Mouse (Mus musculus): Measurements from ENCODE around the gene Coro1b. TPM values are rescaled to one million over a fixed set of nuclear protein-coding genes. Genes with fewer than 3 reads are reported as not detected.

Gene Coro1b
- polyA plus RNA-seq, 1 experiment from 2014 or later, result 128 TPM

DNA sequence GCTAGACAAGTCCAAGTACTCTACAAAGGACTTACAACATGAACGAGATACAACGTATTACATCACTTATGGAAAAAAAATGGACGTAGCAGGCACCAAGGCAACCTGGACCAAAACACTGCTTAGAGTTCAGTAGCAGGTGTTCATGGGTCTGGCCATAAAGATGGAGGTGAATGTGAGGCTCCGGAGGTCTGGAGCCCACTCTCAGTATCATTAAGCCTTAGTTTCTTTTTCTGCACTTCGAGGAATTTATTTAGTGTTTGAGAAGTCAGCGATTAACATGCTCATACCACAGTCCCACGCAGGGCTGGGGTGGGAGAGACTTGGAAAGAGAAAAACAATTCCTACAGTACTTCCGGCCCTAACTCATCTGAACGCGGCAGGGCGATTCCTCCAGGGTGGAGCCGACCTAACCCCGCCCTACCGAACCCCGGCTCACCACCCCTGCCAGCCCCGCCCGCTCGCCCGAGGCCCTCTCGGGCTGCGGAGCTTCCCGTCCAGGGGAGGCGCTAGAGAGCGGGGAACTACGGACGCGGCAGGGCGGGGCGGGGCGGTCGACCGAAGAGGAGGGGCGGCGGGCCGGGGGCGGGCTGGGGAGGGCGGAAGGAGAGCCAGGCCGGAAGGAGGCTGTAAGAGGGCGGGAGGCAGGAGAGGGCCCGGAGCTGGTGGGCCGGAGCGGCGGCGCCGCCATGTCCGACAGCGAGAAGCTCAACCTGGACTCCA lies 43.3 kb downstream of the Coro1b start, which contains the start of gene Ppp1ca:
Gene Ppp1ca, plus strand, starts transcription at position 538 of the 723 bp plus-strand sequence.
- H3K4me3 ChIP-seq, result peak within 1 kb of the TSS; percentile 96
- ATAC-seq (ENCODE audit: low FRiP score, low read depth), result peak; percentile 94
- peak within 1 kb of the TSS; percentile 95 for H3K4me2 ChIP-seq (replicated peaks)
- H3K27me3 ChIP-seq (replicated peaks), result no peaks in the 10 kb centered on the region; the same call in 1 of the 2 replicates
- H3K36me3 ChIP-seq, result peaks cover 36% of the 10 kb centered on the region
- peak within 1 kb of the TSS; percentile 73 for H3K27ac ChIP-seq
- H3K4me1 ChIP-seq, result peaks cover 20% of the 10 kb centered on the region
- WGBS, result 7% methylated on average over 47 of the region's 47 CpGs
- H3K9me3 ChIP-seq, result no peaks in the 10 kb centered on the region
- H3K9ac ChIP-seq, result peak within 1 kb of the TSS; percentile 98

DNA sequence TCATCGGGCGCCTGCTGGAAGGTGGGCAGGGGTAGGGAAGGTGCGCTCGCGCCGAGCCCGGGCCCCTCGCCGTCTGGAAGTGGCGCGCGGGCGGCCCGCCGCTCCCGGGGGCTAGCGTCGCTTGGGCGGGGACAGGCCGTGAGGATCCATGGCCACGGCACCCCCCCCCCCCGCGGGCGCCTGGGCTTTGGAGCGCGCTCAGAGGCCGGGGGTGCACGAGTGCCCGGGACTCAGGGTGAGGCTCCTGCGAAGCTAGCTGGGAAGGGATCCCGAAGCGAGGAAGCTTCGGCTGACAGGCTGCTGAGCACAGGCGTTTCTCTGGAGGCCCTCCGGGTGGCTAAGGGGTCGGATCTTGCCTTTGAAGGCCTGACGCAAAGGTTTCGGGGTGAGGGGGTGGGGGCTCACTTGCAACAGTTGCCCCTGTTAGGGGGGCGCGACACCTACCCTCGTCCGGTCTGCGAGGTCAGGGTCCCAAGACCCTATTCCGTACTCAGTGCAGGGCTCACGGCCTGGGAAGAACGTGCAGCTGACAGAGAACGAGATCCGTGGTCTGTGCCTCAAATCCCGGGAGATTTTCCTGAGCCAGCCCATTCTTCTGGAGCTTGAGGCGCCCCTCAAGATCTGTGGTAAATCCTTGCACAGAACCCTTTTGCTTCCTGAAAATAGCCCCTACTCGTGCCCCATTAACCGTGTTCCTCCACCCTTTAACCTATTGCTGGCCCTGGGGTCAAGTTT lies 44.0 kb downstream of the Coro1b start:
- peak; percentile 73 for ATAC-seq (ENCODE audit: low FRiP score, low read depth)
- under 1% methylated on average over 51 of the region's 52 CpGs for WGBS
- Histone ChIP-seq H3K9me3 (no peaks in the 10 kb centered on the region), H3K4me2 (replicated peaks) (peak overlapping the region; percentile 95), H3K4me3 (peak overlapping the region; percentile 96), H3K36me3 (peaks cover 43% of the 10 kb centered on the region), H3K9ac (peak overlapping the region; percentile 98), H3K27me3 (replicated peaks) (no peaks in the 10 kb centered on the region; the same call in 1 of the 2 replicates), H3K27ac (peak overlapping the region; percentile 73), H3K4me1 (peaks cover 22% of the 10 kb centered on the region)

DNA sequence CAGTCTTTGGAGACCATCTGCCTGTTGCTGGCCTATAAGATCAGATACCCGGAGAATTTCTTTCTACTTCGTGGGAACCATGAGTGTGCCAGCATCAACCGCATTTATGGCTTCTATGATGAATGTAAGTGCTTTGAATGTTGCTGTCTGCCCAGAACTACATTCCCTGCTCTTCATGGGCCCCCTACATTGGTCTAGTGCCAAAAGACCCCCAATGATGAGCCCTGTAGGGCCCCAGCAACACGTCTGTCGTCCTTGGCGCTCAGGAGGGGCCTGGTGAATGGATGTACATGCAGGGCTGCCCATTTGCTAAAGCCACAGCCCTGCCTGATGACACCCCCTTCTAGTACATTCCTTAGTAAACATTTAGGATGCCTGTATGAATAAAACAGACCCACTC lies 44.7 kb downstream of the Coro1b start:
- H3K27me3 ChIP-seq (replicated peaks), result no peaks in the 10 kb centered on the region; the same call in 1 of the 2 replicates
- WGBS, result 68% methylated on average over 6 of the region's 6 CpGs
- no peak overlapping the region for H3K27ac ChIP-seq
- H3K4me1 ChIP-seq, result peaks cover 22% of the 10 kb centered on the region
- peak overlapping the region; percentile 98 for H3K9ac ChIP-seq
- H3K9me3 ChIP-seq, result no peaks in the 10 kb centered on the region
- no peak for ATAC-seq (ENCODE audit: low FRiP score, low read depth)
- H3K4me2 ChIP-seq (replicated peaks), result peak overlapping the region; percentile 95
- peak overlapping the region; percentile 96 for H3K4me3 ChIP-seq
- H3K36me3 ChIP-seq, result peaks cover 48% of the 10 kb centered on the region

DNA sequence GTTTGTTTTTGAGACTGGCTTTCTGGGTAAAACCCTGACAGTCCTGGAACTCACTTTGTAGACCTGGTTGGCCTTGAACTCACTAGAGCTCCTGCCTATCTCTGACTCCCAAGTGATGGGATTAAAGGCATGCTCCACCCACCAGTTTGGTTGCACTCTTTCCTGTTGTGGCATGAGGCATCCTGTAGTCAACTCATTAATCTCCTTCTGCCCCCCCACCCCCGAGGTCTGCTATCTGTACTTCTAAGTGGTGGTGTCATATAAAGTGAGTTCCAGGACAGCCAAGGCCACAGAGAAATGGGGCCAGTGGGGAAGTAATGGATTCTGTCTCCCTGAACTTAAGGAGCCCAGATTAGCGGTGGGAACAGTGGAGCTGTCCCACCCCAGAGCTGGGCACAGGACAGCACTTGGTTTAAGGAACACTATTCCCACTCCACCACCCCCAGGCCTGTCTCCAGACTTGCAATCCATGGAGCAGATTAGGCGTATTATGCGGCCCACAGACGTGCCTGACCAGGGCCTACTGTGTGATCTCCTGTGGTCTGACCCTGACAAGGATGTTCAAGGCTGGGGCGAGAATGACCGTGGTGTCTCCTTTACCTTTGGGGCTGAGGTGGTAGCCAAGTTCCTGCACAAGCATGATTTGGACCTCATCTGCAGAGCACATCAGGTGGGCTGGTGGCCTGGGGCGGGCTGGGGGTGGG lies 45.8 kb downstream of the Coro1b start:
- no peak for ATAC-seq (ENCODE audit: low FRiP score, low read depth)
- Histone ChIP-seq H3K4me1 (peaks cover 22% of the 10 kb centered on the region), H3K9me3 (no peaks in the 10 kb centered on the region), H3K27me3 (replicated peaks) (no peaks in the 10 kb centered on the region; the same call in 1 of the 2 replicates), H3K36me3 (peaks cover 48% of the 10 kb centered on the region), H3K9ac (no peak overlapping the region), H3K27ac (no peak overlapping the region), H3K4me3 (no peak overlapping the region), H3K4me2 (replicated peaks) (peak overlapping the region; percentile 95; the same call in 1 of the 2 replicates)
- 91% methylated on average over 8 of the region's 8 CpGs for WGBS

DNA sequence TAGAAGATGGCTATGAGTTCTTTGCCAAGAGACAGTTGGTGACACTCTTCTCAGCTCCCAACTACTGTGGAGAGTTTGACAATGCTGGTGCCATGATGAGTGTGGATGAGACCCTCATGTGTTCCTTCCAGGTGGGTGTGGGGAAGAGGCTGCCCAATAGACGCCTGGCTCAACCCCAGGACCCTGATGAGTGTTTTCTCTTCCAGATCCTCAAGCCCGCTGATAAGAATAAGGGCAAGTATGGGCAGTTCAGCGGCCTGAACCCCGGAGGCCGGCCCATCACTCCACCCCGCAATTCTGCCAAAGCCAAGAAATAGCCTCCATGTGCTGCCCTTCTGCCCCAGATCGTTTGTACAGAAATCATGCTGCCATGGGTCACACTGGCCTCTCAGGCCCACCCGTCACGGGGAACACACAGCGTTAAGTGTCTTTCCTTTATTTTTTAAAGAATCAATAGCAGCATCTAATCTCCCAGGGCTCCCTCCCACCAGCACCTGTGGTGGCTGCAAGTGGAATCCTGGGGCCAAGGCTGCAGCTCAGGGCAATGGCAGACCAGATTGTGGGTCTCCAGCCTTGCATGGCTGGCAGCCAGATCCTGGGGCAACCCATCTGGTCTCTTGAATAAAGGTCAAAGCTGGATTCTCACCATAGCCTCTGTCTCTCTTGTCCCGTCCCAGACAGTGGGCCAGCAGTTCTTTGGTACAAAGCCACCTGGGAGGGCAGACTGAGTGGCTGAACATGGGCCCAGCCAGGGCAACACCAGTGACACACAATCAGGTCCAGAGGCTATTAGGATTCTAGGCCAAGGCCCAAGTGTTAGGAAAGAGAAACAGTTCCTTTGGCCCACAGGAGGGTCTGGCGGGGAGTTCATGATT lies 46.6 kb downstream of the Coro1b start:
- no peak for ATAC-seq (ENCODE audit: low FRiP score, low read depth)
- no peak overlapping the region for H3K27ac ChIP-seq
- no peak overlapping the region for H3K9ac ChIP-seq
- no peaks in the 10 kb centered on the region for H3K9me3 ChIP-seq
- H3K4me2 ChIP-seq (replicated peaks), result no peak overlapping the region
- WGBS, result 78% methylated on average over 12 of the region's 12 CpGs
- H3K4me1 ChIP-seq, result peaks cover 22% of the 10 kb centered on the region
- no peak overlapping the region for H3K4me3 ChIP-seq
- no peaks in the 10 kb centered on the region for H3K27me3 ChIP-seq (replicated peaks)
- H3K36me3 ChIP-seq, result peaks cover 50% of the 10 kb centered on the region

DNA sequence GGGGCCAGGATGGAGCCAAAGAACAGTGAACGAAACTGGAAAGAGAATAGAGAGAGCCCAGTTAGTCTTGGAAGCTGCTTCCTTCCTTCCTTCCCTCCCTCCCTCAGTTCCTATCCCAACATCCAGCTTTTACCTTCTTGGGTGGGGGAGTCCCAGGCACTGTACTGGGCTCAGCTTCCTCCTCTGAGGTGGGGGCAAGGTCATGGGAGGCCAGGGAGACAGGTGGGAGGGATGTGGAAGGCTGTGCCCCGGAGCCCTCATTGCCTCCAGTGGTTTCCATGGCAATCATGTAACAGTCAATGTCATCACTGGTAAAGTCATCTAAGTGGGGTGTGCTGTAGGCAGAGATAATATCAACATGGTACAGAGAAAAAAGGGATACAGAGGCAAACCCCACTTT lies 47.6 kb downstream of the Coro1b start:
- H3K4me3 ChIP-seq, result no peak overlapping the region
- H3K27ac ChIP-seq, result no peak overlapping the region
- H3K4me1 ChIP-seq, result peaks cover 33% of the 10 kb centered on the region
- H3K36me3 ChIP-seq, result peaks cover 50% of the 10 kb centered on the region
- no peak overlapping the region for H3K4me2 ChIP-seq (replicated peaks)
- no peak for ATAC-seq (ENCODE audit: low FRiP score, low read depth)
- 67% methylated on average over 2 of the region's 2 CpGs for WGBS
- no peaks in the 10 kb centered on the region for H3K9me3 ChIP-seq
- H3K27me3 ChIP-seq (replicated peaks), result no peaks in the 10 kb centered on the region
- H3K9ac ChIP-seq, result no peak overlapping the region

GRCm38 (mm10) chr19:4196548-4196947 lies 48.1 kb downstream of the Coro1b start:
- no peaks in the 10 kb centered on the region for H3K9me3 ChIP-seq
- peaks cover 31% of the 10 kb centered on the region for H3K4me1 ChIP-seq
- WGBS, result 38% methylated on average over 5 of the region's 5 CpGs
- H3K36me3 ChIP-seq, result peaks cover 50% of the 10 kb centered on the region
- no peaks in the 10 kb centered on the region for H3K27me3 ChIP-seq (replicated peaks)
- no peak overlapping the region for H3K27ac ChIP-seq
- no peak overlapping the region for H3K4me2 ChIP-seq (replicated peaks)
- no peak overlapping the region for H3K9ac ChIP-seq
- H3K4me3 ChIP-seq, result no peak overlapping the region
- no peak for ATAC-seq (ENCODE audit: low FRiP score, low read depth)

DNA sequence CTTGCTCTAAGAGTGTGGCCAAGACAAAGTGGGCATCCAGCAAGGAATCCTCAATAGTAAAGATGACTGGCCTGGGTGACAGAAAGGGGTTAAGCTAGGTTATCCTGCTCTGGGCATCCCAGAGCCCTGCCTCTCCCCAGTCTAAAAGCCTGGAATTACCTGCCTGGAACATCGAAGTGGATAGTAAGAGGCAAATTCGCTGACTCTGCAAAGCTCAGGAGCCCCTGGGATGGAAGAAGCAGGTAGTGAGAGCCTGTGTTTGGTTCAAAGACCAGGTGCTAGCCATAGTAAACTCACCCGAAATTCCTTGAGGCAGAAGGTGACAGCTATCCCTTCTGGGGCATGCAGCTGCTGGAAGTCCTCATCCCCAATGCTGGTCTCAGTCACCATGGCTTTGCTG lies 48.8 kb downstream of the Coro1b start:
- peaks cover 35% of the 10 kb centered on the region for H3K4me1 ChIP-seq
- H3K36me3 ChIP-seq, result peaks cover 50% of the 10 kb centered on the region

GRCm38 (mm10) chr19:4201291-4201909 lies 53.0 kb downstream of the Coro1b start, which contains the start of gene Rad9a:
Gene Rad9a, minus strand, starts transcription at chr19:4201662.
- peak within 1 kb of the TSS; percentile 88 for H3K4me2 ChIP-seq (replicated peaks)
- H3K27ac ChIP-seq, result no peak within 1 kb of the TSS
- H3K4me1 ChIP-seq, result peaks cover 24% of the 10 kb centered on the region
- ATAC-seq (ENCODE audit: low FRiP score, low read depth), result peak; percentile 82
- peak within 1 kb of the TSS; percentile 65 for H3K9ac ChIP-seq
- WGBS, result under 1% methylated on average over 34 of the region's 34 CpGs
- peak within 1 kb of the TSS; percentile 63 for H3K4me3 ChIP-seq
- no peaks in the 10 kb centered on the region for H3K9me3 ChIP-seq
- H3K27me3 ChIP-seq (replicated peaks), result no peaks in the 10 kb centered on the region
- H3K36me3 ChIP-seq, result peaks cover 17% of the 10 kb centered on the region

More for the DNA sequence above, 48.8 kb downstream of the Coro1b start:
- H3K4me2 ChIP-seq (replicated peaks), result no peak overlapping the region
- ATAC-seq (ENCODE audit: low FRiP score, low read depth), result no peak
- no peak overlapping the region for H3K27ac ChIP-seq
- no peak overlapping the region for H3K9ac ChIP-seq
- 74% methylated on average over 3 of the region's 3 CpGs for WGBS
- no peaks in the 10 kb centered on the region for H3K9me3 ChIP-seq
- H3K27me3 ChIP-seq (replicated peaks), result no peaks in the 10 kb centered on the region
- no peak overlapping the region for H3K4me3 ChIP-seq

DNA sequence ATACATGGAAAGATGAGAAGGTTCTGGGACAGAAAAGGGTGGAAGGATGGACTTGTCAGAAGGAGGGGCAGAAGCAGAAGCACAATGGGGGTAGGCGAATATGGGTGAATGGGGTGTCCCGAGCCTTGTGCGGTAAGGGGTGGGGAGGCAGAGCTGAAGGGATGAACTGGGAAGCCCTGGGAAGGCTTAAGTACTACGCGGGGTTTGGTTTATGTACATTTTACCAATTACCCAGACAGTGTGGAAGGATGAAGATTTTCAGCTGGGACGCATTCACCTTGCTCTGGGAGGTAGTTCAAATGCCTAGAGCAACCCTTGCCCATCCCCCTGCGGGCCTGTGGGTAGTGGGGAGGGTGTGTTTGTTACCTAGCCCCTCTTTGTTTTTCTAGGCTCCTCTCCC lies 53.7 kb downstream of the Coro1b start:
- peaks cover 10% of the 10 kb centered on the region; the same call in 1 of the 2 replicates for H3K36me3 ChIP-seq
- peaks cover 20% of the 10 kb centered on the region for H3K4me1 ChIP-seq
- H3K9ac ChIP-seq, result peak overlapping the region; percentile 60
- no peak overlapping the region for H3K27ac ChIP-seq
- ATAC-seq (ENCODE audit: low FRiP score, low read depth), result peak; percentile 7; the same call in 1 of the 2 replicates
- H3K27me3 ChIP-seq (replicated peaks), result no peaks in the 10 kb centered on the region
- peak overlapping the region; percentile 63 for H3K4me3 ChIP-seq
- 33% methylated on average over 7 of the region's 7 CpGs for WGBS
- H3K9me3 ChIP-seq, result no peaks in the 10 kb centered on the region
- H3K4me2 ChIP-seq (replicated peaks), result peak overlapping the region; percentile 88

GRCm38 (mm10) chr19:4203148-4203547 lies 54.7 kb downstream of the Coro1b start:
- Histone ChIP-seq H3K9me3 (no peaks in the 10 kb centered on the region), H3K9ac (no peak overlapping the region), H3K27me3 (replicated peaks) (no peaks in the 10 kb centered on the region), H3K4me3 (no peak overlapping the region), H3K27ac (no peak overlapping the region), H3K4me1 (peaks cover 20% of the 10 kb centered on the region), H3K4me2 (replicated peaks) (0 out of 2 replicates have a peak overlapping the region, but pooled peaks have one; percentile 88), H3K36me3 (0 out of 2 replicates have a peak, but pooled peaks cover 3% of the 10 kb centered on the region)
- WGBS, result 61% methylated on average over 3 of the region's 3 CpGs
- ATAC-seq (ENCODE audit: low FRiP score, low read depth), result no peak
